Mouse (Mus musculus) embryonic facial prominence, embryonic 11.5 days (tissue): ENCODE results near the gene Cox4i1. TPM values are rescaled to one million over a fixed set of nuclear protein-coding genes. Genes with fewer than 3 reads are reported as not detected.

Experiments
- ATAC-seq: fragments of 200-750 bp; cut with Nextera tagmentation; replicated peaks from 2 replicates; pipeline ENCODE4 v1.8.0; 2017; ENCODE audit warnings: low read depth; ENCODE audit not compliant: insufficient number of reproducible peaks, low FRiP score, low TSS enrichment
- DNase-seq: peaks from one replicate; pipeline ENCODE4 v3.0.0-alpha.2; 2015; ENCODE audit warnings: low spot score
- H3K27ac ChIP-seq: fragments of 300-500 bp; sonication (generic); replicated peaks from 2 replicates; pipeline ENCODE4 v1.5.1; 2014; ENCODE audit warnings: mild to moderate bottlenecking, low read depth, low read length, control low read depth
- H3K27me3 ChIP-seq: fragments of 300-500 bp; sonication (generic); 2 replicates; pipeline ENCODE4 v1.6.1; 2014; ENCODE audit warnings: mild to moderate bottlenecking, low read length, moderate library complexity, mixed read lengths; ENCODE audit not compliant: control insufficient read depth, insufficient read depth
- H3K36me3 ChIP-seq: fragments of 300-500 bp; sonication (generic); replicated peaks from 2 replicates; pipeline ENCODE4 v1.6.1; 2014; ENCODE audit warnings: low read depth, mild to moderate bottlenecking, low read length, moderate library complexity, mixed read lengths; ENCODE audit not compliant: control insufficient read depth, insufficient read depth
- H3K4me1 ChIP-seq: fragments of 300-500 bp; sonication (generic); 2 replicates; pipeline ENCODE4 v1.6.1; 2014; ENCODE audit warnings: low read length, mixed read lengths; ENCODE audit not compliant: control insufficient read depth, insufficient read depth
- H3K4me2 ChIP-seq: fragments of 300-500 bp; sonication (generic); 2 replicates; pipeline ENCODE4 v1.6.1; 2014; ENCODE audit warnings: low read depth, mild to moderate bottlenecking, control low read depth, low read length, moderate library complexity
- H3K4me3 ChIP-seq: fragments of 300-500 bp; sonication (generic); 2 replicates; pipeline ENCODE4 v1.5.1; 2014; ENCODE audit warnings: low read depth, low read length, control low read depth
- H3K9ac ChIP-seq: fragments of 300-500 bp; sonication (generic); replicated peaks from 2 replicates; pipeline ENCODE4 v1.6.1; 2014; ENCODE audit warnings: mild to moderate bottlenecking, control low read depth, low read length
- H3K9me3 ChIP-seq: fragments of 300-500 bp; sonication (generic); replicated peaks from 2 replicates; pipeline ENCODE4 v1.6.1; 2016; ENCODE audit warnings: mild to moderate bottlenecking, low read length, inconsistent platforms, mixed read lengths; ENCODE audit not compliant: control insufficient read depth
- WGBS: fragments of 180-500 bp; shearing (Covaris S2); extraction: QIAGEN DNeasy Blood & Tissue Kit; methylation state at CpG from one replicate; pipeline ENCODE4 v1.1.7; 2014; 5-methylcytosine and 5-hydroxymethylcytosine counted together
- polyA plus RNA-seq: library from polyadenylated mRNA; unstranded; fragments of >200 nt; fragmentation: Nextera tagmentation; extraction: Ambion mirVana; gene quantifications from 2 replicates; pipeline ENCODE4 v1.2.1, GENCODE M21; 2014

Gene Cox4i1
- polyA plus RNA-seq, 1 experiment from 2014 or later: 854 TPM

DNA sequence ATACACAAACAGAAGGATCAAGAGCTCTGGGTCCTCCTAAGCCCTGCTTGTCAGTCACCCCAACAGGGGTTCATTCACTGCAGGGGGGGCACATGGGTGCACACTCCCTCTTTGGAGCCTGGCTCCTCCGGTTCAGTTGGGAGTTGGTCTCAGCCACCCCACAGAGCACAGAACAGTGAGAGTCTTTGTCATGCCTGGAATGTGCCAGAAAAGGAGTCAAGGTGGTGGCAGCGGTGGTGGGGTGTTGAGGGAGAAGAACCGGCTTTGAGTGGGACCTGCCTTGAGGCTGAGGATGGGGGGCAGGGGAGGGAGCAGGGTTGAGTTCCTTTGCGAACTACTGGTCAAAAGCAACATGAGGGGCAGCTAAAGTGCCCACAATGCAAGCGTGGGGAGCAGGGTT lies 38.0 kb upstream of the Cox4i1 start:
- ATAC-seq: no peak
- Histone ChIP-seq H3K4me1 (no peaks in the 10 kb centered on the region; the same call in 1 of the 2 replicates), H3K9me3 (no peaks in the 10 kb centered on the region), H3K9ac (no peak overlapping the region), H3K36me3 (no peaks in the 10 kb centered on the region), H3K4me2 (no peak overlapping the region), H3K27ac (no peak overlapping the region), H3K27me3 (peaks cover 13% of the 10 kb centered on the region), H3K4me3 (no peak overlapping the region)
- DNase-seq: no peak
- 28% methylated on average over 5 of the region's 5 CpGs for WGBS

DNA sequence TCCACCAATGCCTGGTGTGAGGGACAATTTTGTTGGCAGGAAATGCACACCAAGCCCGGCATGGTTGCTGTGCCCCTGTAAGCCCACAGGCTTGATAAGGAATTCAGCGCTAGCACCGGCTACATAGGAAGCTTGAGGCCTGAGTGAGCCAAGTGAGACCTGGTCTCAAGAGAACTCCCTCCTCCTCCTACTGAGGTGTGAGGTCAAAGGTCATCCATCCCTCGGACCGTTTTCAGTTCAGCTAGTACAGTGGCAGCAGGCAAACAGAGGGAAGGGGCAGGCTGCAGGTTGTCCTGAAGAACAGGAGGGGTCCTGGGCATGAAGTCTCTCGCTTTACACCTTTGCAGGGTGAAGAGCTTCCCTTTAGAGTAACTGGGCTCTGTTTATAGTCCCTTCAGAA lies 37.2 kb upstream of the Cox4i1 start:
- Histone ChIP-seq H3K27me3 (peaks cover 17% of the 10 kb centered on the region), H3K4me1 (no peaks in the 10 kb centered on the region; the same call in 1 of the 2 replicates), H3K36me3 (no peaks in the 10 kb centered on the region), H3K4me3 (no peak overlapping the region), H3K9ac (no peak overlapping the region), H3K4me2 (no peak overlapping the region), H3K9me3 (no peaks in the 10 kb centered on the region), H3K27ac (no peak overlapping the region)
- DNase-seq: no peak
- ATAC-seq: no peak
- WGBS: 58% methylated on average over 6 of the region's 6 CpGs

DNA sequence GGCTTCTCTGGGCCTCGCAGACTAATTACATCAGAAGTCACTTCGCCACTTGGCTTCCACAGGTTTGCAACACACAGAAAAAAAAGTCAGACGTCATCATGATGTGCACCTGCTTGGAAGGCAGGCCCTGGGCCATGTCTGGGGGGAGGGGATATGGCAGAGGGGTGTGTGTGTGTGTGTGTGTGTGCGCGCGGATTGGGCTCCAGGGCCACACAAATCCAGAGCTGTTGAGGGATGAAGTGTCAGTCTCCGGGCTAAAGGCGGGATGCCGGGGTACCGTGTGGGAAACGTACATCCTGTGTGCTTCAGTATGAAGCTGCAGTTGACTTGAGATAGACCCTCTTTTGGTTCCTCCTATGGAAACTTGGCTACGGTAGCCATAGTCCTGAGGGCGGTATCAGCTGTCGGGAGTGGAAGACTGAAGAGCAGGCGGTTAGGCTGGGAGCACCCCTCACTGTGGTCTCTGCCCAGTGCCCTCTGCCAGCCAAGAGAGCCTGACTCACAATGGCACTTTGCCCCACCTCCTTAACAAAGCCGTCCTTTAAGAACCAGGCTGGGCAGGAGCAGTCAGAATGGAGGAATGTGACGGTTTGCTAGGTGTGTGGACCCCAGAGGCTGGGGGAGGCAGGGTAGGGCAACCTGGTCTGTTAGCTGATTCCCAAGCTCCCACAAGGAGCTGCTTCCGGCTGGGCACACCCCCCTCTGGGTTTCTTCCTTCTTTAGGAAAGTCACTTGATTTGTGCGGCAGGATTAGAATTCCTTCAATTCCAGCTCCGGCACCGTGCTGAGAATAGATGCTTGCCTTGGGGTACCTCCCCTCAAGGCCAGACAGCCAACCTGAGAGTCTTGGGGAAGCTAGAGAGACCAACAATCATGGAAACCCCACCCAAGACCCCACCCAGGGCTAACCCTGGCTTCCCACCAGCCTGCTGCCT lies 36.3 kb upstream of the Cox4i1 start:
- Histone ChIP-seq H3K4me1 (no peaks in the 10 kb centered on the region; the same call in 1 of the 2 replicates), H3K27ac (no peak overlapping the region), H3K4me2 (no peak overlapping the region), H3K4me3 (no peak overlapping the region), H3K36me3 (no peaks in the 10 kb centered on the region), H3K9ac (no peak overlapping the region), H3K9me3 (no peaks in the 10 kb centered on the region), H3K27me3 (peaks cover 17% of the 10 kb centered on the region)
- no peak for DNase-seq
- WGBS: 76% methylated on average over 21 of the region's 21 CpGs
- no peak for ATAC-seq

DNA sequence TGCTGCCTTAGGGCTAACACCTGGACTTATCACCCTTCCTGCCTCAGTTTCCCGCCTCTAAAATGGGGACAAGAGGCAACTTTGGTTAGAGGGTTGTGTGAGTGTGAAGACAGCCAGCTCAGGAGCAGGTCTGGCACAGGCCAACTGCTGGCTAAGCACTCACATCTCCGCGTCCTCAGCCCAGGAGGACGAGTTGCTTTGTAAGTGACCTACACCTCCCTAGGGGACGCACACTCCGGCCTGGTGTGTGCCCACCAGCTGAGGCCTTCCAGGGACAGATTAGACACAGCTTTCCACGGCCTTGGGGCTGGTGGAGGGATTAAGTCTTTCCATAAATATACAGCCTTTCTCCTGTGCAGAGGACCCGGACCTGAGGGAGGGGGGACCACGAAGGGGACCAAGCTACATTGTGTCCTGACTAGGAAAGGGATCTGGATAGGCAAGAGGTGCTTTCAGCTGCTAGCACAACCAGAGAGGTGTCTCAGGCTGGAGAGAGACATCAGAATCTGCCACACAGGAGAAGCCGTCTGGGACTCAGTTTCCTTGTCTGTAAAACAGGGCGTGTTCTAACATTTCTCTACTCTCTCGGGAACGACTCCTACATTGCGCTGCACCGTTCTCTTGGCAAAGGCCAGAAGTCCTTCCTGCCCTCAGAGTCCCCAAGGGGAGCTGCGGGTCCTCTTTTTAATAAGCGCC lies 34.9 kb upstream of the Cox4i1 start:
- Histone ChIP-seq H3K4me2 (peak overlapping the region; percentile 99), H3K27me3 (peaks cover 17% of the 10 kb centered on the region), H3K27ac (no peak overlapping the region), H3K4me1 (no peaks in the 10 kb centered on the region; the same call in 1 of the 2 replicates), H3K9me3 (no peaks in the 10 kb centered on the region), H3K9ac (no peak overlapping the region), H3K4me3 (peak overlapping the region; percentile 66; the same call in 1 of the 2 replicates), H3K36me3 (no peaks in the 10 kb centered on the region)
- ATAC-seq: no peak
- no peak for DNase-seq
- WGBS: 24% methylated on average over 17 of the region's 17 CpGs

DNA sequence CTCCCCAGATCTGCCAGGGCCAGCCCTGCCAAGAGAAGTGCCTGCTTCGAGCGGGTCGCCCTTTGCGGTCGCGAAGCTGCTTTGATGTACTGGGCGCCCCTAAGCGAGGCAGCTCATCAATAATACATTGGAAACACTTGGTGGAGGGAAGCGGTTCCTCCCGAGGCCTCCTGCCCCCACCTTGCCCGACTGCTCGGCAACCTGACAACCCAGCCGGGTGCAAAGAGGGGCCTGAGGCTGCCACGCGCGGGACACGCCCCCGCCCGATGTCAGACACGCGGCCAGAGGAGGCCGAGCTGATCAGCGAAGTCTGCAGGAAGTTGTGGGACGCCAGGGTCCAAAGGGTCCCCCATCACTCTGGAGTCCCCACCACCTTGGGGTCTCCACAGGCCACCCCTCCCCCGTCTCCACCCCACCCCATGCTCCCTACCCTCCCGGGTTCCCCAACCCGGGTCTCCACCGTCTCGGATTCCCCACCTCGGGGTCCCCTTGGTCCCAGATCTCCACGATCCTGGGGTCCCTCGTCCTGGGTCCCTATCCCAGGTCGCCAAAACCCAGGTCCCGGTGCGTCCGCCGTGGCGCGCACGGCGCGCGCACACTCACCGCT lies 34.3 kb upstream of the Cox4i1 start:
- Histone ChIP-seq H3K4me2 (peak overlapping the region; percentile 99), H3K4me1 (no peaks in the 10 kb centered on the region; the same call in 1 of the 2 replicates), H3K27ac (no peak overlapping the region), H3K4me3 (peak overlapping the region; percentile 66), H3K9me3 (no peaks in the 10 kb centered on the region), H3K27me3 (peaks cover 17% of the 10 kb centered on the region), H3K9ac (peak overlapping the region; percentile 72), H3K36me3 (no peaks in the 10 kb centered on the region)
- 2% methylated on average over 42 of the region's 44 CpGs for WGBS
- ATAC-seq (0 out of 2 replicates have a peak, but pooled peaks have one; percentile 23), DNase-seq (peak; percentile 41)

DNA sequence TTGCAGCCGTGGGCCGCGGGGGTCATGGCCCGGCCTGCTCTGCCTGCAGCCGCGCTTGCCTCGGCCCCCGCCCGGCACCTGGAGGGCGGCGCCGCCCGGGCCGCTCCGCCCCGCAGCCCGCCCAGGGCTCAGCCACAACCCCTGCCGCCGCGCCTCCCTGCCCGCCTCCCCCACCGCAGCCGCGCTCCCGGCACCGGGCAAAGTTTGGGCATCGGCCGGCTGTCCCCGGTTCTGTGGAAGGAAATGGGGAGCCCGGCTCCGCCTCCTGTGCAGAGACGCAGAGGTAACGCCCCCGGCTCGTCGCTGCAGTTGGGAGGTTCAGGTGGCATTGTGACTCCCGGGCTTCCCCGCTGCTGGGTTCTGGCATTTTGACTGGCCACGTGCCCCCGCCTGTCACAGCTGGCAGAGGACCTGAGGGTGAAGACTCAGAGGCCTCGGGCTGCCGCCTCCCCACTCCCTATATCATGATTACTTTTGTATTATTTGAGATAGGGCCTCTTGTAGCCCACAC lies 33.6 kb upstream of the Cox4i1 start:
- peak overlapping the region; percentile 66 for H3K4me3 ChIP-seq
- no peaks in the 10 kb centered on the region for H3K9me3 ChIP-seq
- no peaks in the 10 kb centered on the region; the same call in 1 of the 2 replicates for H3K4me1 ChIP-seq
- WGBS: under 1% methylated on average over 39 of the region's 42 CpGs
- ATAC-seq (0 out of 2 replicates have a peak, but pooled peaks have one; percentile 19), DNase-seq (peak; percentile 43)
- H3K36me3 ChIP-seq: no peaks in the 10 kb centered on the region
- H3K27me3 ChIP-seq: peaks cover 17% of the 10 kb centered on the region
- no peak overlapping the region for H3K27ac ChIP-seq
- H3K9ac ChIP-seq: peak overlapping the region; percentile 72
- peak overlapping the region; percentile 99 for H3K4me2 ChIP-seq

DNA sequence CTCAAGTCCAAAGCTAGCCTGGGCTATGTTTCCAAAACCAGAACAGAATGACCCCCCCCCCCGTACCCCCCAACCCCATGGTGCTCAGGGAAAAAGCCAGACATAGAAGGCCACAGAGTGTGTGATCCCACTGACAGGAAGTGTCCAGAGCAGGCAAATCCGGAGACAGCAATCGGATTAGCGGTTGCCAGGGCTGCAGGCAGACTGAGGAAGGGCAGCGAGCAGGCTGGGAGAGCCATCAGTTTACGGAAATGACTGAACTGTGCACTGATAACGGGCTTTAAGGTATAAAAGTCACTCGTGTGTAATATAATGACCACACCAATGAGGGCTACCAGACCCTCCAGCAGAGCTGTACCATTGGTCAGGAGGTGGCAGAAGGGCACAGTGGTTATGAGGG lies 26.8 kb upstream of the Cox4i1 start:
- Histone ChIP-seq H3K9ac (no peak overlapping the region), H3K4me2 (no peak overlapping the region; the same call in 1 of the 2 replicates), H3K9me3 (no peaks in the 10 kb centered on the region), H3K27me3 (no peaks in the 10 kb centered on the region), H3K36me3 (no peaks in the 10 kb centered on the region), H3K4me1 (no peaks in the 10 kb centered on the region), H3K4me3 (no peak overlapping the region), H3K27ac (no peak overlapping the region)
- ATAC-seq (no peak), DNase-seq (no peak)
- WGBS: 35% methylated on average over 8 of the region's 8 CpGs
